Mouse (Mus musculus) liver, embryonic 14.5 days (tissue): ENCODE data around the gene Themis2. TPM values are rescaled to one million over a fixed set of nuclear protein-coding genes. Genes with fewer than 3 reads are reported as not detected.

Experiments used
- ATAC-seq: fragments of 200-750 bp; cut with Nextera tagmentation; 2 replicates; pipeline ENCODE4 v1.8.0; 2017; ENCODE audit warnings: moderate number of reproducible peaks, mild to moderate bottlenecking, moderate library complexity; ENCODE audit not compliant: insufficient read depth
- DNase-seq, 3 experiments: peaks; one replicate each; pipeline ENCODE4 v3.0.0-alpha.2; 2012 to 2013; ENCODE audit warnings: low read depth in 3 of 3, low spot score in 3 of 3
- H3K27ac ChIP-seq: fragments of 300-500 bp; sonication (generic); 2 replicates; pipeline ENCODE4 v1.5.1; 2014; ENCODE audit warnings: moderate library complexity, mild to moderate bottlenecking, control low read depth, inconsistent platforms
- H3K27me3 ChIP-seq: fragments of 300-500 bp; sonication (generic); 2 replicates; pipeline ENCODE4 v1.6.1; 2014; ENCODE audit warnings: mild to moderate bottlenecking, low read length, moderate library complexity; ENCODE audit not compliant: control insufficient read depth, insufficient read depth
- H3K36me3 ChIP-seq: fragments of 300-500 bp; sonication (generic); replicated peaks from 2 replicates; pipeline ENCODE4 v1.6.1; 2014; ENCODE audit warnings: low read depth; ENCODE audit not compliant: control insufficient read depth, insufficient read depth
- H3K4me1 ChIP-seq, 2 experiments: fragments of 200-500 bp in 1 of 2; fragments of 300-500 bp in 1 of 2; sonication (generic) in 1 of 2; replicated peaks; 2 replicates each; pipeline ENCODE4 v1.6.1; 2012 to 2014; ENCODE audit warnings: antibody characterized with exemption in 1 of 2, inconsistent platforms in 1 of 2, low read length in 1 of 2; ENCODE audit not compliant: control insufficient read depth in 2 of 2, insufficient read depth in 2 of 2
- H3K4me2 ChIP-seq: fragments of 300-500 bp; sonication (generic); 2 replicates; pipeline ENCODE4 v1.6.1; 2014; ENCODE audit warnings: low read depth, mild to moderate bottlenecking, control low read depth, moderate library complexity
- H3K4me3 ChIP-seq, 2 experiments: fragments of 200-500 bp in 1 of 2; fragments of 300-500 bp in 1 of 2; sonication (generic) in 1 of 2; 2 replicates each; pipeline ENCODE4 v1.5.1; 2012 to 2014; ENCODE audit warnings: low read depth in 2 of 2, low read length in 2 of 2, mild to moderate bottlenecking in 2 of 2, control low read depth in 1 of 2, inconsistent platforms in 1 of 2, moderate library complexity in 1 of 2; ENCODE audit not compliant: insufficient read depth in 1 of 2
- H3K9ac ChIP-seq: fragments of 300-500 bp; sonication (generic); replicated peaks from 2 replicates; pipeline ENCODE4 v1.6.1; 2014; ENCODE audit warnings: mild to moderate bottlenecking, control low read depth, moderate library complexity
- H3K9me3 ChIP-seq: fragments of 300-500 bp; sonication (generic); 2 replicates; pipeline ENCODE4 v1.6.1; 2016; ENCODE audit warnings: low read length, mixed read lengths; ENCODE audit not compliant: control insufficient read depth
- CTCF ChIP-seq: IDR thresholded peaks from 2 replicates; pipeline ENCODE4 v1.5.1; 2016; ENCODE audit warnings: antibody characterized with exemption, low read depth, control low read depth
- EP300 ChIP-seq: IDR thresholded peaks from 2 replicates; pipeline ENCODE4 v1.6.1; 2016; ENCODE audit warnings: antibody characterized with exemption, low read depth
- WGBS: fragments of 180-500 bp; shearing (Covaris S2); extraction: QIAGEN DNeasy Blood & Tissue Kit; methylation state at CpG from one replicate; pipeline ENCODE4 v1.1.7; 2014; ENCODE audit not compliant: insufficient replicate concordance; 5-methylcytosine and 5-hydroxymethylcytosine counted together
- polyA plus RNA-seq, 2 experiments: library from polyadenylated mRNA; depleted of rRNA in 1 of 2; stranded (reverse) in 1 of 2; unstranded in 1 of 2; fragments of >200 nt; fragmentation: Nextera tagmentation in 1 of 2; extraction: Ambion mirVana in 1 of 2; gene quantifications; 2 replicates each; pipeline versions ENCODE4 v1.2.1 to v1.2.3; 2012 to 2014

Themis2 gene
- polyA plus RNA-seq, 2 experiments = 2.3 to 2.5 TPM

- Histone ChIP-seq H3K36me3 (no peaks in the 10 kb centered on the region), H3K4me2 (no peak overlapping the region), H3K9ac (no peak overlapping the region), H3K4me3 (no peak overlapping the region), H3K27ac (no peak overlapping the region), H3K4me1 (peaks cover 5 to 8% of the 10 kb centered on the region in 2 experiments; a peak in 3 of 4 replicates), H3K9me3 (no peaks in the 10 kb centered on the region), H3K27me3 (no peaks in the 10 kb centered on the region)
- WGBS = 52% methylated on average over 3 of the region's 3 CpGs
- no peak for DNase-seq
- ATAC-seq = peak; percentile 14; the same call in 1 of the 2 replicates
- TF ChIP-seq CTCF (peak; percentile 46), EP300 (no peak)
Observed at GRCm38 (mm10) chr4:132735894-132736293, 60.3 kb downstream of the Themis2 start.

- H3K4me1 ChIP-seq = peaks cover 5 to 8% of the 10 kb centered on the region in 2 experiments; a peak in 3 of 4 replicates
- H3K4me2 ChIP-seq = no peak overlapping the region
- no peaks in the 10 kb centered on the region for H3K27me3 ChIP-seq
- no peak overlapping the region for H3K27ac ChIP-seq
- no peak for DNase-seq
- no peak for TF ChIP-seq CTCF
- TF ChIP-seq EP300 = no peak
- no peak overlapping the region for H3K9ac ChIP-seq
- no peaks in the 10 kb centered on the region for H3K36me3 ChIP-seq
- ATAC-seq = no peak
- WGBS = 70% methylated on average over 2 of the region's 2 CpGs
- no peak overlapping the region for H3K4me3 ChIP-seq
- no peaks in the 10 kb centered on the region for H3K9me3 ChIP-seq
Observed at GRCm38 (mm10) chr4:132735389-132735788, 60.8 kb downstream of the Themis2 start.

- H3K4me3 ChIP-seq = no peak overlapping the region
- no peak for TF ChIP-seq CTCF
- TF ChIP-seq EP300 = no peak
- ATAC-seq = no peak
- H3K36me3 ChIP-seq = no peaks in the 10 kb centered on the region
- DNase-seq = no peak
- H3K27me3 ChIP-seq = no peaks in the 10 kb centered on the region
- 75% methylated on average over 2 of the region's 2 CpGs for WGBS
- no peaks in the 10 kb centered on the region for H3K9me3 ChIP-seq
- no peak overlapping the region for H3K9ac ChIP-seq
- H3K4me1 ChIP-seq = peaks cover 5 to 8% of the 10 kb centered on the region in 2 experiments; a peak in 3 of 4 replicates
- H3K27ac ChIP-seq = no peak overlapping the region
- no peak overlapping the region for H3K4me2 ChIP-seq
Observed at GRCm38 (mm10) chr4:132734766-132735165, 61.4 kb downstream of the Themis2 start.

GRCm38 (mm10) chr4:132733071-132733770 is 63.0 kb downstream of the Themis2 start:
- 84% methylated on average over 25 of the region's 25 CpGs for WGBS
- no peak for ATAC-seq
- H3K4me2 ChIP-seq = no peak overlapping the region

GRCm38 (mm10) chr4:132732148-132732684 is 64.0 kb downstream of the Themis2 start, which contains the start of gene Xkr8:
Gene Xkr8, minus strand, starts transcription at chr4:132732546.
- peaks cover 5 to 8% of the 10 kb centered on the region in 2 experiments; a peak in 3 of 4 replicates for H3K4me1 ChIP-seq
- peak within 1 kb of the TSS; percentile 35; the same call in 1 of the 2 replicates for H3K9ac ChIP-seq
- no peaks in the 10 kb centered on the region for H3K36me3 ChIP-seq
- H3K4me2 ChIP-seq = peak within 1 kb of the TSS; percentile 89
- H3K4me3 ChIP-seq = peak within 1 kb of the TSS; percentile 64 to 66
- TF ChIP-seq EP300 (no peak), CTCF (peak; percentile 36)
- ATAC-seq = peak; percentile 91
- no peaks in the 10 kb centered on the region for H3K27me3 ChIP-seq
- peak; percentile 70 to 72 (median 72) for DNase-seq
- H3K9me3 ChIP-seq = no peaks in the 10 kb centered on the region
- WGBS = 2% methylated on average over 32 of the region's 34 CpGs
- H3K27ac ChIP-seq = no peak within 1 kb of the TSS

More at GRCm38 (mm10) chr4:132733071-132733770, 63.0 kb downstream of the Themis2 start:
- peaks cover 5 to 8% of the 10 kb centered on the region in 2 experiments; a peak in 3 of 4 replicates for H3K4me1 ChIP-seq
- no peak overlapping the region for H3K9ac ChIP-seq
- TF ChIP-seq EP300 (no peak), CTCF (peak; percentile 25; the same call in 1 of the 2 replicates)
- H3K4me3 ChIP-seq = no peak overlapping the region
- DNase-seq = no peak
- H3K36me3 ChIP-seq = no peaks in the 10 kb centered on the region
- no peaks in the 10 kb centered on the region for H3K9me3 ChIP-seq
- no peaks in the 10 kb centered on the region for H3K27me3 ChIP-seq
- H3K27ac ChIP-seq = no peak overlapping the region

Other genes starting within 250 kb of the Themis2 start
- 0.52 and 0.61 TPM in 2 replicates for gene Ptafr, start 232.3 kb downstream of the Themis2 start, polyA plus RNA-seq (2012; rRNA removed)
- 0.18 and 0.25 TPM in 2 replicates for gene Ptafr, start 232.3 kb downstream of the Themis2 start, polyA plus RNA-seq (2014; fragmentation: Nextera tagmentation; extraction: Ambion mirVana)
- 11.5 and 12.0 TPM in 2 replicates for gene Eya3, start 157.4 kb downstream of the Themis2 start, polyA plus RNA-seq (2012; rRNA removed)
- 13.5 and 14.6 TPM in 2 replicates for gene Eya3, start 157.4 kb downstream of the Themis2 start, polyA plus RNA-seq (2014; fragmentation: Nextera tagmentation; extraction: Ambion mirVana)
- gene Xkr8, start 63.8 kb downstream of the Themis2 start, polyA plus RNA-seq (2012; rRNA removed) = 1.9 and 2.1 TPM in 2 replicates
- gene Xkr8, start 63.8 kb downstream of the Themis2 start, polyA plus RNA-seq (2014; fragmentation: Nextera tagmentation; extraction: Ambion mirVana) = 3.3 and 3.5 TPM in 2 replicates
- gene Smpdl3b, start 39.1 kb downstream of the Themis2 start, polyA plus RNA-seq (2012; rRNA removed) = 0.92 and 1.1 TPM in 2 replicates
- 1.2 and 1.3 TPM in 2 replicates for gene Smpdl3b, start 39.1 kb downstream of the Themis2 start, polyA plus RNA-seq (2014; fragmentation: Nextera tagmentation; extraction: Ambion mirVana)
- 43.2 and 55.6 TPM in 2 replicates for gene Rpa2, start 28.1 kb downstream of the Themis2 start, polyA plus RNA-seq (2012; rRNA removed)
- 95.7 and 104 TPM in 2 replicates for gene Rpa2, start 28.1 kb downstream of the Themis2 start, polyA plus RNA-seq (2014; fragmentation: Nextera tagmentation; extraction: Ambion mirVana)
- gene Ppp1r8, start 46.8 kb upstream of the Themis2 start, polyA plus RNA-seq (2012; rRNA removed) = 27.2 and 37.2 TPM in 2 replicates
- 33.8 and 37.2 TPM in 2 replicates for gene Ppp1r8, start 46.8 kb upstream of the Themis2 start, polyA plus RNA-seq (2014; fragmentation: Nextera tagmentation; extraction: Ambion mirVana)
- gene Stx12, start 88.1 kb upstream of the Themis2 start, polyA plus RNA-seq (2012; rRNA removed) = 10.0 and 12.9 TPM in 2 replicates
- 16.7 and 16.9 TPM in 2 replicates for gene Stx12, start 88.1 kb upstream of the Themis2 start, polyA plus RNA-seq (2014; fragmentation: Nextera tagmentation; extraction: Ambion mirVana)
- gene Fam76a, start 126.2 kb upstream of the Themis2 start, polyA plus RNA-seq (2012; rRNA removed) = 4.4 and 7.4 TPM in 2 replicates
- gene Fam76a, start 126.2 kb upstream of the Themis2 start, polyA plus RNA-seq (2014; fragmentation: Nextera tagmentation; extraction: Ambion mirVana) = 24.8 and 26.5 TPM in 2 replicates
- gene Fgr, start 177.7 kb upstream of the Themis2 start, polyA plus RNA-seq (2012; rRNA removed) = 0.79 and 1.0 TPM in 2 replicates
- gene Fgr, start 177.7 kb upstream of the Themis2 start, polyA plus RNA-seq (2014; fragmentation: Nextera tagmentation; extraction: Ambion mirVana) = 0.57 and 0.75 TPM in 2 replicates
- gene Ahdc1, start 214.9 kb upstream of the Themis2 start, polyA plus RNA-seq (2012; rRNA removed) = 1.3 and 1.7 TPM in 2 replicates
- 0.53 and 0.75 TPM in 2 replicates for gene Ahdc1, start 214.9 kb upstream of the Themis2 start, polyA plus RNA-seq (2014; fragmentation: Nextera tagmentation; extraction: Ambion mirVana)